Comparison of ENCODE assay signal across 12 mouse cellular contexts in genomic region chr10:111071805-111072553, GRCm38 (mm10).
DNase-seq lines count a peak whose midpoint lies in the region; ATAC-seq and TF ChIP-seq lines count a peak whose summit lies in the region.
"Had no signal": no experiment of that assay in that cellular context is flagged by ENCODE, and none has a peak within 500 bp of the region (broad histone marks: within the 10 kb centered on the region; RNA-seq: fewer than 3 reads in every experiment).

No protein-coding gene starts in this region.

- ATAC-seq in midbrain, postnatal 0 days (ENCODE audit: low FRiP score) = no peak
- peak; percentile 78 for ATAC-seq in forebrain, embryonic 12.5 days (ENCODE audit: low FRiP score)
- ATAC-seq in kidney, embryonic 14.5 days (ENCODE audit: low FRiP score, low TSS enrichment) = peak; percentile 89
- ATAC-seq in neural tube, embryonic 12.5 days (ENCODE audit: low FRiP score, low read depth) = peak; percentile 83
- ATAC-seq: intestine, embryonic 15.5 days had no signal

- H3K27me3 ChIP-seq in midbrain, embryonic 10.5 days (ENCODE audit: low read depth, poor library complexity, severe bottlenecking) = peaks cover 51% of the 10 kb centered on the region
- no peaks in the 10 kb centered on the region for H3K27me3 ChIP-seq in midbrain, postnatal 0 days (ENCODE audit: insufficient read depth, low read length)
- H3K27me3 ChIP-seq in forebrain, embryonic 12.5 days = peaks cover 22% of the 10 kb centered on the region; the same call in 1 of the 2 replicates
- no peaks in the 10 kb centered on the region for H3K27me3 ChIP-seq in kidney, embryonic 14.5 days (ENCODE audit: control insufficient read depth, insufficient read depth, low read length)
- no peaks in the 10 kb centered on the region for H3K27me3 ChIP-seq in neural tube, embryonic 12.5 days (replicated peaks)
- H3K27me3 ChIP-seq: intestine, embryonic 15.5 days had no signal

- no peak for TF ChIP-seq CTCF in midbrain, postnatal 0 days (IDR thresholded peaks at IDR 0.05)

- 14% methylated on average over 6 of the region's 11 CpGs for WGBS in midbrain, embryonic 10.5 days
- WGBS in midbrain, postnatal 0 days = 25% methylated on average over 6 of the region's 11 CpGs
- 11% methylated on average over 6 of the region's 11 CpGs for WGBS in forebrain, embryonic 12.5 days
- 14% methylated on average over 8 of the region's 11 CpGs for WGBS in kidney, embryonic 14.5 days
- 8% methylated on average over 10 of the region's 11 CpGs for WGBS in neural tube, embryonic 12.5 days

- no peaks in the 10 kb centered on the region for H3K36me3 ChIP-seq in midbrain, embryonic 10.5 days
- no peaks in the 10 kb centered on the region for H3K36me3 ChIP-seq in midbrain, postnatal 0 days (ENCODE audit: insufficient read depth, low read length)
- H3K36me3 ChIP-seq in forebrain, embryonic 12.5 days (replicated peaks) = no peaks in the 10 kb centered on the region
- no peaks in the 10 kb centered on the region for H3K36me3 ChIP-seq in kidney, embryonic 14.5 days (ENCODE audit: control insufficient read depth, insufficient read depth, low read length)
- no peaks in the 10 kb centered on the region for H3K36me3 ChIP-seq in neural tube, embryonic 12.5 days
- H3K36me3 ChIP-seq: intestine, embryonic 15.5 days had no signal

- no peak overlapping the region for H3K9ac ChIP-seq in midbrain, postnatal 0 days (replicated peaks; ENCODE audit: low read length, poor library complexity, severe bottlenecking)
- no peak overlapping the region for H3K9ac ChIP-seq in forebrain, embryonic 12.5 days
- H3K9ac ChIP-seq in kidney, embryonic 14.5 days (ENCODE audit: low read depth, low read length) = no peak overlapping the region
- H3K9ac ChIP-seq in neural tube, embryonic 12.5 days = no peak overlapping the region
- H3K9ac ChIP-seq: intestine, embryonic 15.5 days had no signal

- DNase-seq in midbrain, embryonic 10.5 days (ENCODE audit: low spot score) = peak; percentile 23
- no peak for DNase-seq in midbrain, postnatal 0 days (ENCODE audit: low spot score)
- no peak for DNase-seq in B cell, adult 2 months
- no peak for DNase-seq in thymus, adult 18-20 months
- no peak for DNase-seq in ovary, postnatal 14 days (ENCODE audit: low spot score)
- DNase-seq: adrenal gland, adult 2 months; cerebellum, postnatal 14 days; heart, adult 18-20 months had no signal

- peaks cover 28% of the 10 kb centered on the region for H3K4me1 ChIP-seq in midbrain, embryonic 10.5 days
- H3K4me1 ChIP-seq in midbrain, postnatal 0 days (ENCODE audit: insufficient read depth, low read length) = no peaks in the 10 kb centered on the region
- H3K4me1 ChIP-seq in forebrain, embryonic 12.5 days = peaks cover 24% of the 10 kb centered on the region
- peaks cover 13% of the 10 kb centered on the region; the same call in 1 of the 2 replicates for H3K4me1 ChIP-seq in kidney, embryonic 14.5 days (ENCODE audit: control insufficient read depth, insufficient read depth, low read length)
- peaks cover 3% of the 10 kb centered on the region; the same call in 1 of the 2 replicates for H3K4me1 ChIP-seq in neural tube, embryonic 12.5 days

- no peak overlapping the region for H3K27ac ChIP-seq in midbrain, embryonic 10.5 days (replicated peaks)
- H3K27ac ChIP-seq in midbrain, postnatal 0 days (ENCODE audit: low read depth, low read length) = no peak overlapping the region
- no peak overlapping the region for H3K27ac ChIP-seq in forebrain, embryonic 12.5 days
- H3K27ac ChIP-seq in kidney, embryonic 14.5 days (ENCODE audit: low read depth, low read length) = no peak overlapping the region
- H3K27ac ChIP-seq in neural tube, embryonic 12.5 days = no peak overlapping the region
- H3K27ac ChIP-seq: intestine, embryonic 15.5 days had no signal

- no peak overlapping the region for H3K4me2 ChIP-seq in midbrain, postnatal 0 days (ENCODE audit: low read depth, low read length, poor library complexity, severe bottlenecking)
- peak overlapping the region; percentile 36 for H3K4me2 ChIP-seq in forebrain, embryonic 12.5 days
- no peak overlapping the region; the same call in 1 of the 2 replicates for H3K4me2 ChIP-seq in kidney, embryonic 14.5 days (replicated peaks; ENCODE audit: low read depth, low read length)
- H3K4me2 ChIP-seq in neural tube, embryonic 12.5 days (replicated peaks) = peak overlapping the region; percentile 27
- H3K4me2 ChIP-seq: intestine, embryonic 15.5 days had no signal

- no peaks in the 10 kb centered on the region for H3K9me3 ChIP-seq in midbrain, embryonic 10.5 days (replicated peaks)
- H3K9me3 ChIP-seq in midbrain, postnatal 0 days (ENCODE audit: low read length) = no peaks in the 10 kb centered on the region
- no peaks in the 10 kb centered on the region for H3K9me3 ChIP-seq in forebrain, embryonic 12.5 days
- no peaks in the 10 kb centered on the region for H3K9me3 ChIP-seq in kidney, embryonic 14.5 days (ENCODE audit: control insufficient read depth, low read length)
- H3K9me3 ChIP-seq in neural tube, embryonic 12.5 days = no peaks in the 10 kb centered on the region
- H3K9me3 ChIP-seq: intestine, embryonic 15.5 days had no signal

- H3K4me3 ChIP-seq in midbrain, embryonic 10.5 days = no peak overlapping the region
- H3K4me3 ChIP-seq in midbrain, postnatal 0 days (ENCODE audit: low read depth, low read length) = no peak overlapping the region
- no peak overlapping the region for H3K4me3 ChIP-seq in forebrain, embryonic 12.5 days (replicated peaks)
- H3K4me3 ChIP-seq in kidney, embryonic 14.5 days (ENCODE audit: low read length) = no peak overlapping the region
- no peak overlapping the region for H3K4me3 ChIP-seq in neural tube, embryonic 12.5 days
- H3K4me3 ChIP-seq: intestine, embryonic 15.5 days had no signal

Comparison
In these comparisons a context has a peak if more than half of its experiments do, and no peak if none do; other contexts are left out.
1. H3K4me2 ChIP-seq: peak in forebrain, embryonic 12.5 days (single experiment) and neural tube, embryonic 12.5 days (single experiment); none in midbrain, postnatal 0 days (single experiment) and kidney, embryonic 14.5 days (single experiment).